Mouse (Mus musculus) hematopoietic multipotent progenitor cell, adult 10-12 weeks (in vitro differentiated cells): Measurements from ENCODE around the gene Cplane1. TPM values are rescaled to one million over a fixed set of nuclear protein-coding genes. Genes with fewer than 3 reads are reported as not detected.

Experiments
- polyA plus RNA-seq: library from polyadenylated mRNA; stranded (reverse); fragments of >175 nt; gene quantifications from 2 replicates; pipeline ENCODE4 v1.2.3, GENCODE M21; 2012; ENCODE audit warnings: low replicate concordance

Cplane1 gene
- 2.4 and 2.8 TPM in 2 replicates for polyA plus RNA-seq

DNA sequence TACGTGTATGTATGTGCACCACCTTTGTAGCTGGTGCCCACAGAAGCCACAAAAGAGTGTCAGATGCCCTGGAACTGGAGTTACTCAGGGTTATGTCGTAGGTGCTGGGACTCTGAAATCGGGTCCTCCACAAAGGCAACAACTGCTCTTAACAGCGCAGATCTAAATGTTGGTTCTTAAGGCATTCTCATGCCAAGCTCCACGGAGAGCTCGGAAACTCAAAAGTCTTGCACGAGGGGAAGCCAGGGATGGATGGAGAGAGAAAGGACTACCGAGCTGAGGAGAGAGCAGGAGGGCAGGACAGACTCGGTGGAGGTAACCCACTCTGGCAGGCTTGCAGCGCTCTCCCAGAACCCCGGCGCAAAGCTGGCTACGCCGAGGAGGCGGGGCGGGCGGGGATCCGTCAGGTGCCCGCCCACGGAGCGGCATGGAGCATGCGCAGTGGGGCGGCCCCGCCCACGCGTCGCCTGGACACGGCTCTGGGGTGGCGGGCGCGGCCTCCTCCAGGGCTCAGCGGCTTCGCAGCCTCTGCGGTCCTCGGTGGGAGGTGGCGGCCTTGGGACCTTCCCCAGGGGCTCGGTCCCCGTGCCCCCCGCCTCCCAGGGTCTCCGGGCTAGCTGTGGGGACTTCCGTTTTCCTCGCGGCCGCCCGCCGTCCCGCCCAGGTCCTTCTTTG, at the start of gene Cplane1:
Gene Cplane1, plus strand, starts transcription at position 516 of the 675 bp plus-strand sequence.

Other genes starting within 250 kb of the Cplane1 start
- 17.7 and 37.5 TPM in 2 replicates for gene Wdr70, start 69.9 kb upstream of the Cplane1 start, polyA plus RNA-seq
- gene Nup155, start 59.8 kb upstream of the Cplane1 start, polyA plus RNA-seq: 0.94 and 2.5 TPM in 2 replicates